Mouse (Mus musculus): ENCODE results near the gene Map3k3.
"Not testable (repeated sequence)": the region's sequence is repeated elsewhere in the genome, so short reads cannot be mapped to it uniquely, and the experiment has no call there.

Gene Map3k3

DNA sequence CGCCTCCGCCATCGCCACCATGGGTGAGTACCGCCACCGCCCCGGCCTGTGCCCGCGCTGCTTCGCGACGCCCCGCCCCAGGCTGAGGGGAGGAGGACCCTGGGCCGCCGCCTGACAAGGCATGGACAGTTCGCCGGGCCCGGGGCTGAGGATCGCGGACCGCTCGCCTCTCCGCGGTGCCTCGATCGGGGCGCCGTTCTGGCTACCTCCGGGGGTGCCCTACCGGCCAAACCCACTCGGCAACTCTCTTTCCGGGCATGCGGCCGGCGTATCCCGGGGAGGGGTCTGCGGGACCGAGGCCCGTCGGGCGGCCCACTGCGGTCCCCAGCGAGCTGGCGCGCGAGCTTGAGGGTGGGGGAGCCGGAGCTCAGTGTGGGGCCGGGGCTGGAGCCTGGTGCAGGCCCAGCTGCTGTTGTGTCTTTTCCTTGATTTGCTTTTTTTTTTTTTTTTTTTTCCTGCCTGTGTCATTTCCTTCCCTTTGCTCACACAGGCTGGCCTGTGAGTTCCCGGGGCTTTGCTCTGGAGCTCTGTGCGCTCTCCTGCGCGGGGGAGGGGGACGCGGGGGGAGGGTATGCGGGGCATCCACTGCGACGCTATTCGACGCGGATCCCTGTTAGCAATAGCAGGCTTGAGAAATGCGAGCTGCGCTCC lies 623 bp downstream of the Map3k3 start:
- DNase-seq = peak; percentile 76 to 83

- DNase-seq = no peak
These were observed 13.8 kb downstream of the Map3k3 start for GRCm38 (mm10) chr11:106098223-106098622.

- DNase-seq = no peak
These were observed 18.5 kb downstream of the Map3k3 start for GRCm38 (mm10) chr11:106102866-106103265.

DNA sequence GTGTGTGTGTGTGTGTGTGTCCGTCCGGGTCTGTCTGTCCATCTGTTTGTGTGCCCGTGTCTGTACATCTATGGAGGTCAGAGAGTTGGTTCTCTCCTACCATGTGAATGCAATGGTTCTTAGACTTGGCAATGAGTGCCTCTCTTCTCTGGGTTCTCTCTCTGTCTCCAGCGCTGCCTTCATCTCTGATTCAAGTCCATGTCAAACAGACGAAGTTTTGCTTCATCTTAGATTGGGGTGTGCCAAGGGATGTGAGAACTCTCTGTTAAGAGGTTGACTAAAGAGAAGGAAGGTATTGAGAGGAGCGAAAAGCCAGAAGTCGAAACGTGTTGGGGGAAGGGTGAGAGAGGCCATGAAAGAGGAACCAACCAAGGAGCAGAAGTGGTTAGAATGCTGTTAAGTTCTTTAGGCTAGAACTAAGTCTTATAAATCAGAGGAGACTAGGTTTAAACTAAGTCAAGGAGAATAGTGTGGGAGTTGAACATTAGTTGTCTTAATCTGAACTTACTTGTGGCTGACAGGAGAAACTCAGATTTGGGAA lies 21.7 kb downstream of the Map3k3 start:
- no peak for DNase-seq

DNA sequence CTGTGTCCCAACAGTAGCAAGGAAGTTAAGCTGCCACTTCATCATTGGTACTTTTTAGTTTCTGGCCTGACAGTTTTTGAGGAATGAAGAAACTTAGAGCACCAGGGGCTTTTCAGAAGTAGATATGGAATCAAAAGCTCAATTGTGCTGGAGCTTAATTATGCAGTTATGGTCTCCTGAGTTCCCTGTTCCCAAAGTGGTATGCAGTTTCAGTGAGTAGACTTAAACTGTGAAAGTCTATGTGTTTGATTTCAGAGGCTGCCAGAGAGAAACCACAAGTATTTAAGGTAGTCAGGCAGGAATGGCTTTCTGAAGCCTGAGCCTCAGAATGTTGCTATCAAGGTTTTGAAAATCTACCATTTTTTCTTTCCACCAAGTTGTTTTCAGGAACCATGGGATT lies 27.3 kb downstream of the Map3k3 start:
- DNase-seq = no peak

- no peak for DNase-seq
These were observed 37.8 kb downstream of the Map3k3 start for GRCm38 (mm10) chr11:106122221-106122620.

DNA sequence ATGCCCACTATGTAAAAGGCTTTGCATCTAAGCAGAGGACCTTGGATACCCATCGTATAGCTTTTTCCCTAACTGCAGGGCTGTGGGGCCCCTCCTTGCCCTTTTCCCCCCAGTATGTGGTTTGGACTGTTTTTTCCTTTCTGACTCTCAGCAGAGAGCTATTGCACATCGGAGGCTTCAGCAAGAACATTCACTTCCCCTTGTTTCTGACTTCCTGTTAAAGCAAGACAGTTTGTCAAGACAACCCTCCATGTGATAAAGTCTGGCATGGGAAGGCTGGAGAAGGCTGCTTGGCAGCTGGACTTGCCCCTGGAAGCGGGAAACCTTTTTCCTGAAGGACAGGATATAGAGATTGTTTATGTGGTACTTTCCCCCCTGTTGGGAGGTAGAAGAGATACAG lies 38.3 kb downstream of the Map3k3 start:
- peak; percentile 16 to 38 for DNase-seq

DNA sequence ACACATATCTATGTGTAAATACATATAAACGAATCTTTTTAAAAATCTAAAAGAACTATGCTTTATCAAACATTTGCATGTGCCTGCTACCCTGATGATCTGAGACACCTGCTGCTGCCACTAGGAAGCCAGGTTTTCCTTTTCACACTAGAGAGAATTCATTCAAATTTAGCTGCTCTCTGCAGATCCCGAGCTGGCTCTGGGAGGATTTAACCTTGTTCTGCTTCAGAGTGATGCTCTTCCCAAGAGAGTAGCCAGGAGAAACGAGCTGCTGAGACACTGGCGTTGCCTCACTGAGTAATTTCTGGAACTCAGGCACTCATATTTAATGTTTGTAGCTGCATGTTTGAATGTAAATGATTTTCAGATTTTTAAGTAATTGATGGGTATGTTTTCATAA lies 40.4 kb downstream of the Map3k3 start:
- no peak for DNase-seq

DNA sequence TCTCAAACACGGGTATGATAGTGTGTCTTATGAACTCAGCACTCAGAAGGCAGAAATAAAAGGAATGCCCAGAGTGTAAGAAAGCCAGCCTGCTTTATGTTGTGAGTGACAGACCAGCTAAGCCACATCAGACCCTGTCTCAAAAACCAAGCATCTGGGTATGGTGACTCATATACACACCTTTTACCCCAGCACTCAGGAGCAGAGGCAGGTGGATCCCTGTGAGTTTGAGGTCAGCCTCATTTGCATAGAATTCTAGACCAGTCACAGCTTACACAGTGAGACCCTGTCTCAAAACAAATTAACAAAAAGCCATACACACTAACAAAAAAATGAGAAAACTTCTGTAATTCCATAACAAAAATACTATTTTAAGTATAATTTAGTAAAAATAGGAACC lies 41.4 kb downstream of the Map3k3 start:
- no peak for DNase-seq

DNA sequence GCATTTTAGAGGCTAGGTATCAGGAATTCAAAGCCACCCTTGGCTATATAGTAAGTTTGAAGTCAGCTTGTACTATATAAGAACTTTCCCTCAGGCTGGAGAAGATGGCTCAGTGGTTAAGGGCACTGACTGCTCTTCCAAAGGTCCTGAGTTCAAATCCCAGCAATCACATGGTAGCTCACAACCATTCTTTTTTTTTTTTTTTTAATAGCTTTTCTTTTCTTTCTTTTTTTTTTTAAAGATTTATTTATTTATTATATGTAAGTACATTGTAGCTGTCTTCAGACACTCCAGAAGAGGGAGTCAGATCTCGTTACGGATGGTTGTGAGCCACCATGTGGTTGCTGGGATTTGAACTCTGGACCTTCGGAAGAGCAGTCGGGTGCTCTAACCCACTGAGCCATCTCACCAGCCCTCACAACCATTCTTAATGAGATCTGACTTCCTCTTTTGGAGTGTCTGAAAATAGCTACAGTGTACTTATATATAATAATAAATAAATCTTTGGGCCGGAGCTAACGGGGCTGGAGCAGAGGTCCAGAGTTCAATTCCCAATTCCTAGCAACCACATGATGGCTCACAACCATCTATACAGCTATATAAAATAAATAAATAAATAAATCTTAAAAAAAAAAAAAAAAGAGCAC lies 42.4 kb downstream of the Map3k3 start:
- not testable (repeated sequence) for DNase-seq

- no peak for DNase-seq
These were observed 45.1 kb downstream of the Map3k3 start for GRCm38 (mm10) chr11:106129477-106129876.

- DNase-seq = no peak
These were observed 48.1 kb downstream of the Map3k3 start for GRCm38 (mm10) chr11:106132516-106132915.

DNA sequence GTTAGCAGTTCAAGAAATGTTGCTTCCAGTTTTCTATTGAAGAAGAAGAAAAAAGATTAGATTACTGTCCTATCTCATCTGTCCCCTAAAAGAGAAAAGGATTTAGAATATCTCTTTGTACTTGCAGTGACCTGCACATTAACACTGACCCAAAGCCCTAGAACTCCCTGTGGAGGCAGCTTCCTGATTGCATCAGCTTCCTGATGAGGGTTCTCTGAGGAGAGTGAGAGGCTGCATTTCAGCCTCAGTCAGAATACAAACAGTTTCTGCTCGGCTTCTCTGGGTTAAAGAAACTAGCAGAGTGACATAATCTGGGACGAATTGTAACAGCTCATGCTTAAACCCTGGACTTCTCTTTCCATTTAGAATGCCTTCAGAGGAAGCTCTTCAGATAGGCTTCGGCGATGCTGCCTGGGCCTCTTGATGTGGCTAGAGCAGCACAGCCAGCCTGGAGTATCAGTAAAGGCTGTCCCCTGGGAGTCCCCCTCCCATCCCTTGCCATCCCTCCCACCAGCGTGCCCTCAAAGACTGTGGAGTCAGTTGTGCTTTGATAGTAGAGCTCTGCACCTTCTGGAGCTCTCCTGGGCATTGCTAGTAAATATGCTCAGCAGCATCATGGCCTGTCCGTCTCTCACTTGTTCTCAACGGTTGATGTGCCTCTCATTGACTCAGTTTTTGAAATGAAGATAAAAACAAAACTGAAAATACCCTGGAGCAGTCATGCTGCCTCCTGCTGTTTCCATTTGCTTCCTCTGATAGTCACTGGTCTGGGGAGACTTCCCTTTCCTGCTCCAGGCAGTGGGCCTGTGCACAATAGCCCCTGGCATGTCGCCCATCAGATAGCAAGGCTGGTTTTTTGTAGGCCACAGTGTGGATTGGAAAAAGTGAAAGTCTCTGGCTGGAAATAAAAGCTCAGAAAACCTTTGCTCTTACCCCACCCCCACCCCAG lies 50.4 kb downstream of the Map3k3 start:
- DNase-seq = no peak

GRCm38 (mm10) chr11:106151219-106151618 lies 66.8 kb downstream of the Map3k3 start:
- no peak for DNase-seq

DNA sequence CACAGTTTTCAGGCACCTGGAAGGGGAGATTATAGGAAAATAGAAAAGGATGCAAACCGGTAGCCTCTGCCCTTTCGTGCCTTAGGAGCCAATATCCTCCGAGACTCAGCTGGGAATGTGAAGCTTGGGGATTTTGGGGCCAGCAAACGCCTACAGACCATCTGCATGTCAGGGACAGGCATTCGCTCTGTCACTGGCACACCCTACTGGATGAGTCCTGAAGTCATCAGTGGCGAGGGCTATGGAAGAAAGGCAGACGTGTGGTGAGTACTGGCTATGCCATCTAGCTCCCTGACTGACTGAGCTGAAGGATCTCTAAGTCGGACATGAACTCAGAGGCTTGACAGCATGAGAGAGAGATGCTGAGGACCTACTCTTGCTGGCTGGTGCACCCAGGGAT lies 67.7 kb downstream of the Map3k3 start:
- DNase-seq = no peak

- peak in 1 of 2 experiments; percentile 29 for DNase-seq
These were observed 69.7 kb downstream of the Map3k3 start for GRCm38 (mm10) chr11:106154091-106154490.

GRCm38 (mm10) chr11:106154770-106155169 lies 70.4 kb downstream of the Map3k3 start:
- DNase-seq = peak in 1 of 2 experiments; percentile 29

DNA sequence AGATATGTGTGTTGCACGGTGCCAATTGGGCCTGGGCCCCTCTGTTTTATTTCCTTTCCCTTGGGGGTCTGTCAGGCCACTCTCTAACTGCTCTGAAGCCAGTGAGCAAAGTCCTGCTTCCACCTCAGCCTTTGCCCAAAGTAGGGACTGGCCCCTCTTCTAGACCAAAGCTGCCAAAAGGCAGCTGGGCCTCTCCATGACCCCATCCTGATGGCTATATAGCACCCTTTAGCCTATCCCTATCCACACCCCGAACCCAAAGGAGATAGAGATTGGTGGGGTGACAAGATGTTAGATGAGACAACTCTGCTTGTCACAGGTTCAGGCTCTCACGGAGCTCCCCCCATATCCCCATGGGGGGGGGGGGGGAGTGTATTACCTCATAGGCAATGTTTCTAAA lies 71.3 kb downstream of the Map3k3 start:
- no peak for DNase-seq

DNA sequence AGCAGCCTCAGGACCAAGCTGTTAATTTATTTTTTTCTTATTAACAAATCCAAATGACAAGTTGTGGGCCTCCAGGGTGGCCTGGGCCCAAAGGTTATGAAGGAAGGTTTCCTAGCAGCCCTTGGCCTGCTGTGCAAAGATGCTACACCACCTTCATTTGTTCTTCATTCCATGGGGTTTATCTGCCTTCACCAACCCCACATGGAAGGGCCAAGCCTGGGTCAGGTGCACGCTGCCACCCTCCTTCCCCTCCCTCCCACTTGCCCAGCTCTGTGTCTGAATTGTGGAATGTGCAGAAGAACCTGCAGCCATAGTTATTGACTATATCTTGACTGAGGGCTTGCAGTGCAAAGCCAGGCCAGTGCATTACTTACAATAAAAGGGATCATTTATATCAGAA lies 71.8 kb downstream of the Map3k3 start:
- peak in 1 of 2 experiments; percentile 21 for DNase-seq

- DNase-seq = peak in 1 of 2 experiments; percentile 26
These were observed 72.7 kb downstream of the Map3k3 start for GRCm38 (mm10) chr11:106157154-106157553.

- DNase-seq = peak; percentile 73 to 81
These were observed 73.9 kb downstream of the Map3k3 start for GRCm38 (mm10) chr11:106158081-106158929.

GRCm38 (mm10) chr11:106158930-106159215 lies 74.5 kb downstream of the Map3k3 start:
- DNase-seq = no peak
